Mouse (Mus musculus): Measurements from ENCODE around the gene Lrrc38. TPM values are rescaled to one million over a fixed set of nuclear protein-coding genes. Genes with fewer than 3 reads are reported as not detected.
A peak's percentile ranks its signal among the peaks of the same experiment; 100 is the strongest.

Lrrc38 gene
- total RNA-seq, 1 experiment from 2014 or later, result not detected

DNA sequence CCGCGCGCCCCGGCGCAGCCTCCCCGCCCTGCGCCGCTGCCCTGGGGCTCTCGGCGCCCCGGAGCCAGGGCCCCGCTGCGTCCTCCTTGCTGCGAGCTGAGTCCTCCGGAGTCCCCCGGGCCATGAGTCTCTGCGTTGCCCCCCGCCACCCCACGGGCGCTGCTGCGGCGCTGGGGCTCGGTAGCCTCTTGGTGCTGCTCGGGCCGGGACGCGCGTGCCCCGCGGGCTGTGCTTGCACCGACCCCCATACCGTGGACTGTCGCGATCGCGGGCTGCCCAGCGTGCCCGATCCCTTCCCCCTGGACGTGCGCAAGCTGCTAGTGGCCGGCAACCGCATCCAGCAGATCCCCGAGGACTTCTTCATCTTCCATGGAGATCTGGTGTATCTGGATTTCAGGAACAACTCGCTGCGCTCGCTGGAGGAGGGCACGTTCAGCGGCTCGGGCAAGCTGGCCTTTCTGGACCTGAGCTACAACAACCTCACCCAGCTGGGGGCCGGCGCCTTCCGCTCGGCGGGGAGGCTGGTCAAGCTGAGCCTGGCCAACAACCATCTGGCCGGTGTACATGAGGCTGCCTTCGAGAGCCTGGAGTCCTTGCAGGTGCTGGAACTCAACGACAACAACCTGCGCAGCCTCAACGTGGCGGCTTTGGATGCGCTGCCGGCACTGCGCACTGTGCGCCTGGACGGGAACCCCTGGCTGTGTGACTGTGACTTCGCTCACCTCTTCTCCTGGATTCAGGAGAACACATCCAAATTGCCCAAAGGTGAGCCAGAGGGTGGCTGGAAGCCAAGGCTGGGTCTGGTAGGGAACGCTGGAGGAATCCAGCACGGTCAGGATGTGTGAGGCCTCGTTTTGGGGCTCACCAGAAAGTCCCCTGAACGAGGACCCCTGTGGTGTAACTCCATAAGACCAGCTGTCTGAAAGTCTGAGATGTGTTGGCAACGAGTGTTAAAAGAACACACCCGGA lies 774 bp downstream of the Lrrc38 start:
- peak; percentile 4 for DNase-seq

DNA sequence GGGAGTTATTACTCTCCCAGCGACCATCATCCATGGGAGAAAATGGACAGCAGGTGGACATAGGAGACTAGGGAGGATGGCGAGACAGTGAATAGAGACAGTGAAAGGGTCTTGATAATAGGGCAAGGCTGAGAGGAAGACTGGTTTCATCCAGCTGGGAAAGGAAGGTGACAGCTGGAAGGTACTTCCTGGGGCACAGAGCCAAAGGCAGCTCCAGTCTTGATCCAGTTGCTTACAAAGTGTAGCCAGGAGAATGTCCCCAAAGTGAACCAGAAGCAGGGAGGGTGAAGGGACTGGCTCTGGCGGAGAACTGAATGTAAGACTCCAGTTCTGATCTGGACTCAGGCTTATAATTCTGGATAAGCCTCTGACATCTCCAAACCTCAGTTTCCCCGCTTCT lies 2.7 kb downstream of the Lrrc38 start:
- no peak for DNase-seq

DNA sequence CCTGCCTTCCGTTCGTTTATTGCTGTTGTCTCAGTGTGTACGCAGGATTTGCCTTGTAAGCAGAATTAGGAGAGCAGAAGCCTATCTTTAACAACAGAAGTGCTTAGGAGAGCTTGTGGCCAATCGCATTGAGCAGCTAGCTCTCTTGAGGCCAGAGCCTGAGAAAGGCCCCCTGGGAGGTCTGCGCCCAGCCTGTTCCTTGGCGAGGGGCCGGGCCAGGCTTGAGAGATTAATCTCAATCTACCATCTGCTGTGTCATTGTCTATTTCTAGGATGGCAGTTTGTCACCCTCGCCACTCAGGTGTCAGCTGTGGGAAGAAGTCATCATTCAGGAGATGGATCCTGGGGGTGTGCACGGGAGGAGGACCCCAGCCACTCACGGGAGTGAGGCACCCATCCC lies 12.0 kb downstream of the Lrrc38 start:
- DNase-seq, result no peak

DNA sequence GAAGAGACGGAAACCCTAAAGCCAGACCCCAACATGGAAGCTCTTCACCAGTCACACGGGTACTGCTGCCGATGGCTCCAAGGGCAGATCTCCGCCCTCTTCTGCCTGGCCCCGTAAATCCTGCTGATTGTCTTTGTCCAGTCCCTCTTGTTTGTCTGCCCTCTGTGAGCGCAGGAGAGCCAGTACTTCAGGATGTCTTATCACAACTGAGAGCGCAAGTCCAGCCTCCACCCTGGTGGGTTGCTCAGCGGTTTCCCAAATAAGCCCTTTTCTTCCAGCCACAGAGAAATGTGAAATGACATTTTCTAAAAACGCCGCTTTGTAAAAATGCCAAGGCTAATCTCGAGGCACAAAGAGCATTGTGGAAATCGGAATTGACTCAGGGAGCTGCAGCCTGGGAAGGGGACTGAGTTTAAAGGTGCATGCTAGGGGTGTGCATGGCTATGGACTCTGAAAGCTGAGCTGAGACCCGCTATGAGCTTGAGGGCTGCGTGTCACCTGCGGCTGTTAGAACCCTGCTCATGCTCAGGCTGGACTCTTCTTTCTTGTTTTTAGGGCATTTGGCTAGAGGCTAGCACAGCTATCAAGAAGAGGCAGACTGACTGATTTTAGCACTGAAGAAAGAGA lies 17.0 kb downstream of the Lrrc38 start:
- DNase-seq, result peak; percentile 18

DNA sequence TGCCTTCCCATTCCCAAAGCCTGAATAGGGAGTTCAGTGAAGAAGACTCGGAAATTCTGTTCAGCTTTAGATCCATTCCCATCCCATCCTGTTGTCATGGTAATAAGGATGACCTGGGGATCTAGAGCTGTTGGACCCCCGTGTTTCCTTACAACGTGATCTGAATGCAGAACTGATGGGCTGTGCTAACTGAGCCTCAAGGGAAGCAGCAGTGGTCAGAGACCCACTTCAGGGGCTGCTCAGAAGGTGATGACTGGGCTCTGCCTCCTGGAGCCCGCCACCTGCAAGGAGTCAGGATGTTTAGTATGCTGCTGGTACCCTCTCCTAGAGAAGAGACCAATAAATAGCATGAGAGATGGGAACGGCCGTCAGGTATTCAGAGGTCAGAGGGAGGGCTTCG lies 29.9 kb downstream of the Lrrc38 start:
- no peak for DNase-seq

DNA sequence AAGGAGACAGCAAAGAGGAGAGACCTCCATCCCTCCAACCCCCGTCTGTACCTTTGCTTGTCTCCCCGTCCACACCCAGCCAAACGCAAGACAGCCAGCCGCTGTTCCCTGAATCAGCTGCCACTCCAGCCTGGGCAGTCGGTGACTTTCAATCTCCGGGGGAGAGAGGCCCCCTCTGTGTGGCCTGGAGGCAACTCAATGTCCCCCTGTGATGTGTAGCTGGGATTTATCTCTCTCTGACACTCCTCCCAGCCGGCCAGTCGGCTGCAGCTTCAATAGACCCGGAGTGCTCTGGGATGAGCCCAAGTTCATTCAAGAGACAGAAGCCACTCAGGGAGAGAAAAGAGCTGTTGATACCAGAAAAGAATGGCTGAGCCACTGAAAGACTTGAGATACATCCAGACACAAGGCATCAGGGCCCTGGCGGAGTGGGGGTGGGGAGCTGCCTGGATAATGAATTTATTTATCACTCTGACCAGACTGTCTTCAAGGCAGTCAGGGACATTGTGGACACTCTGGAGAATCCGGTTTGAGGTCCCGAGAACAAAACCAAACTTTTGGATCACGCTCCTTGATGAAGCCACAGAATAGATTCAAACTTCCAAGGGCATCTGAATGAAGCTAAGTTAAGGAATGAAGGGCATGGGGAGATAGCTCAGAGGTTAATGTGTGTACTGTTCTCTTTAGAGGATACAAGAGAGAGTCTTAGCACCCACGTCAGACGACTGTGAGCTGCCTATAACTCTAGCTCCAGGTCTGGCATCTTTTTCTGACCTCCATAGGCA lies 30.6 kb downstream of the Lrrc38 start:
- DNase-seq, result no peak

DNA sequence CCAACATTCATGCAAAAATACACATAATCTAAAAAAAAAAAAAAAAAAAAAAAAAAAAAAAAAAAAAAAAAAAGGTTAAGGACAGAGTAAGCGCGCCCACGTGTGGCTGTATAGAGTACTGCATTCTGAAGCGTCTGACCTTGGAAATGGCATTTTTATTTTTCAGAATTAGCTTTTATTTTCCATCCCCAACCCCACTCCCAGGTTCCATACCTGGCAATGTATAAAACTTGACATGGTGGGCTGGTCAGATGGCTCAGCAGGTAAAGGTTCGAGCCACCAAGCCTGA lies 31.1 kb downstream of the Lrrc38 start:
- peak; percentile 18 for DNase-seq

DNA sequence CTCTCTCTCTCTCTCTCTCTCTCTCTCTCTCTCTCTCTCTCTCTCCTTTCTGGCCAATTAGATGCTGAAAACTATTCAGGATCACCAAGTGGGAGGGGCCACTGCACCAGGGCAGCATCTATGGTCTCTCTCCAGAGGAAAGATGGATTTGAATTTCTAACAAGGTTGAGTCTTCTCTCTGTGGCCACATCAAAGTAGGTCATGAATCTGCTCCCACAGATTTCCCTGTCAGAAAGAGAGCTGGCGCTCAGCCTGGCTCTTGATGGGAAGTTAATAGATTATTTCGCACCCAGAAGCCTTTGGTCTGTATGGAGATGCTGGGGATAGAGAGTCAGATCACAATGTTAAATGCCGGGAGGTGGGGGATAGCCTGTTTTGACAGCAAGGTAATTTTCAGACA lies 32.6 kb downstream of the Lrrc38 start:
- DNase-seq, result no peak

DNA sequence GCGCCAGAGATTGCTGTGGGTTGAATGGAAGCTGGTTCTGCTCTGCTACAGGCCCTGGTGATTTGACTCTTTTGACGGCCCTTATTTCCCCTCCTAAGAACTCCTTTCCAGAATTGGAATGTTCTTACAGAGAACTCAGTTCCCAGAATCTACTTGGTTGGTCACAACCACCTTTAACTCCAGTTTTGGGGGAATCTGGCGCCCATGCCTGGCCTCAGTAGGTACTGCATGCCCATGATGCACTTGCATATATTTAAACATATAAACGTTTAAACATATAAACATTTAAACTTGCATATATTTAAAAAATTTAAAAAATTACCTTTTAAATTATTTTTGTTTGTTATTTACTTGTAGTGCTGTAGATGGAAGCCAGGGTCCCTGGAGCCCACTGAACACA lies 34.1 kb downstream of the Lrrc38 start:
- no peak for DNase-seq

DNA sequence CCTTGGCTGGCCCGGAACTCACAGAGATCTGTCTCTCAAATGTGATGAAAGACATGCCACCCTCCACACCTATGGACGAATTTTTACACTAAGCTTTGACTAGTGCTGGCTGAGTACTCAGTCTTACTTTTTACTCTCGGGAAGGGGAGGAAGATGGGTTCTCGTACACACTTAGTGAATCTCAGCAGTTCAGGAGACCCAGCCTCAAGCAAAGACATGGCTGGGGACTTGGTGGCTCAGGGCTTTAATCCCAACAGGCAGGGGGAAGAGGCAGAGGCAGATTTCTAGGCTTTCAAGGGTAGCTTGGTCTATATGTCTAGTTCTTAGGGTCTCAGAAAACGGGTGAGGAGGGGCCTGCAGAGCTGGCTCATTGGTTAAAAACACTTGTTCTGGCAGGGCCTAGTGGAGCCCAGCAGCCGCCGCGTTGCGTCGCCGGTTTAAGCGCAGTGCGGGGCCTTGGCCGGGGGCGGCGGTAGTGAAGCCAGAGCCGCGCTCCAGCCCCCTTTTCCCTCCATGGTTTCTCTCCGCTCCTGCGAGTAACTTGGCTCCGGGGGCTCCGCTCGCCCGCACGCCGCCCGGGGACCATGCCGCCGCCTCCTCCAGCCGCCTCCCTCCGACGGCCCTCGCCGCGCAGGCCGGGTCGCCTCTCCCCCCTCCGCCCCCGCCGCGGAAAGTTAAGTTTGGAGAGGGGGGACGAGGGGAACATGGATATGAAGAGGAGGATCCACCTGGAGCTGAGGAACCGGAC lies 39.6 kb downstream of the Lrrc38 start:
- peak; percentile 48 for DNase-seq

DNA sequence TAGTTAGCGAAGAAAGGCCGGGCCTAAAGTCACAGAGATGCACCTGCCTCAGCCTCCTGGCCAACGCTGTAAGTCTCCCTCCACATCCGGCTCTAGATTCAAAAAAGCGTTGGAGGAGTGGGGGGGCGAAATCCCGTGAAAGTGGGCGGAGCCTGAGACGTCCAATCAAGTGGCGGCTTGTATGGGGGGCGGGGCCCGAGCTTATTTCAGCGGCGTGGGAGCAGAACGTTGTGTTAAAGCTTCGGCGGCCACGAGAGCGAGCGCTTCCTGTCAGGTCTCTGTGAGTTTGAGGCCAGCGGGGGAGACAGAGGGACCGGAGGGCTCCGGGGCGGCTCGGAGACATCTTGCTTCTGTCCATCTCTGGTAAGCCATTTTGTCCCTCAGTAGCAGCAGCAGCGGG lies 44.6 kb downstream of the Lrrc38 start, which contains the start of gene Pramel1:
Pramel1 (plus strand) TSS at position 248 of the 400 bp plus-strand sequence.
- no peak for DNase-seq

DNA sequence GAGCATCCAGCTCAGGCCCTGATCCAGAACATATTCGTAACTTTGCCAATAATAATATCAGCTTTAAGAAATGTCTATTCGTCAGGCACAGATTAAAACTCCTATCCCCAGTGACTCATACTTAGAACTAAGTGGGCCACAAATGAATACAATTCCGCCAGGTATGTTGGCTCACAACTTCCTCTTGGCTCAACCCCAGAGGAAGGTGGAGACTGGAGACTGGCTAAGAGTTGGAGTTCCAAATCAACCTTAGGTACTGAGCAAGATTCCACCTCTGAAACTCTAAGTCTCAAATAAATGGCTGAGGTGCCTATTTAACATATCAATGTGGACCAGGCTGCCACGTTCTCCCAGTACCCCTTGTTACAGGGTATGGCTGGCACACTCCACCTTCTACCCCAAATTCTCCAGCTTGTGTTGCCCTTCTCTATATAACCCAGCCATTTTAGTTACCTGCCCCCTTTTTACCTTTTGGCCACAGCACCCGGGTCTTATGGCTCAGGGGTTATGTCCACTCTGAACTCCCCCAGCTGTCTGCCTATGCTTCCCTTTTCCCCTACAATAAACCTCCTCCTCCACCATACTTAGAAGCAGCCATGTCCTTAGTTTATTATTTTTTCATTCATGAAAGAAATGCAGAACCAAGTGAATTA lies 62.1 kb downstream of the Lrrc38 start:
- DNase-seq, result no peak

DNA sequence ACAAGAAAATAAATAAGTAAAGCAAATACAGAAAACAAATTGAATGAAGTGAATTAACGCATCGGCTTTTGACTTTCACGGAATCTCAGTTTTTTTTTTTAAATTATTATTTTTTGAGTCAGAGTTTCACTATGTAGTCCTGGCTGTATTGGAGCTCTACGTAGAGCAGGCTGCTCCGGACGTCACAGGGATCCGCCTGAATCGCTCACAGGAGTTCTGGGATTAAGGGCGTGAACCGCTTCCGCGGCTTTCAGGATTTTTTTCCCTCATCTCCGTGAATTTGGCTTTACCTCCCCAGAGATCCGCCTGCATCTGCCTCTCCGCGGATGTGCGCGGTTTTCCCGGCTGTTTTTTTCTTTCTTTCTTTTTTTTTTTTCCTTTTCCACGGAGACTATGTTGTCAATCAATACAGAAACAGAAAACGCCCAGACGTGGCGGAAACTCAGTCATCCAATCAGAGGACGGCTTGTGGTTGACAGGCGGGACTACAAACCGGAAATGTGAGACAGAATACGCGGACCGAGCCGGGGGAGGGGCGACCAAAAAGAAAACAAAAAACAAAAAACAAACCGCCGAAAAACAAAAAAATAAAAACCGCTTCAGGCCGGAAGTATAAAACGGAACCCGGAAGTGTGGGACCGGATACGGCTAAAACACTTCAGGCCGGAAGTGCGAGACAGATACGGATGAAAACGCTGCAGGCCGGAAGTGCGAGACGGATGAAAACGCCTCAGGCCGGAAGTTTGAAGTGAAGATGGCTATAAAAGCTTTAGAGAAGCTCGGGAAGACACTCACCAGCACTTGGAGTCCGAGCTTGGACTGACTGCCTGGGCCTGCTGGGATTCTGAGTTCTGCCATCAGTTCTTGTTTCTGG lies 62.9 kb downstream of the Lrrc38 start, which contains the start of gene Pramef8:
Pramef8 (plus strand) TSS at position 208 of the 874 bp plus-strand sequence.
- peak; percentile 82 for DNase-seq

DNA sequence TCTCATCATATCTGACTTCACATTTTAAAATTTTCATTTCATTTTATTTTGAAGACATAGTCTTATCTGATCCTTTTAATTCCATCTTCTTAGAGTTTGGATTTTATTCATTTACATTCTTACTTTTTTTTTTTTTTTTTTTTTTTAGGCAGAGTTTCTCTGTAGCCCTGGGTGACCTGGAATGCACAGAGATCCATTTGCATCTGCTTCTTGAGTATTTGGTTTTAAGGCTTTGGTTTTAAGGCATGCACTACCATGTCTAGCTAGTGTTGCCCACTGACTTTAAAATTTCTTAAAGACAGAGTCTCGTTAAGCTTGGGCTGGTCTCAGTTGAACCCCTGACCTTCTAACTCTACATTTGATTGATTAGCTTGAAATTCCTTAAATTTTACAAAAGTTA lies 64.1 kb downstream of the Lrrc38 start:
- DNase-seq, result no peak

DNA sequence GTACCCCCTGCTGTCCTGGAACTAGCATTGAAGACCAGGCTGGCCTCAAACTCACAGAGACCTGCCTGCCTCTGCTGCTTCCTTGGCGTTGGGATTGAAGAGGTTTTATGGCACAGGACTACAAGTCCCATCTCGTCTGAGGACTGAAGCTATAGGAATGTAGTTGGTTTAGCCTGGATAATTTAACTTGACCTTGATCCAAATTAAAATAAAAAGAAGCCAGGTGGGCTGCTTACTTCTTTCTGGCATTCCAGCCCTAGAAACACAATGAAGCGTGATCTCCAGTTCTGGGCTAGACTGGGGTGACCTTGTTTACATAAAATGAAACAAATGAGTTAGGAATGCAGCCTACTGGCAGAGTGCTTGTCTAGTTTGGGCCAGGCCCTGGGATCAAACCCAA lies 64.6 kb downstream of the Lrrc38 start:
- no peak for DNase-seq

Other genes with a start within 250 kb of the Lrrc38 start
- 32.4 and 32.5 TPM in 2 replicates for gene Prdm2, start 136.8 kb upstream of the Lrrc38 start, total RNA-seq (2021)
- gene Pdpn, start 50.2 kb upstream of the Lrrc38 start, total RNA-seq (2021), result 2.8 and 4.1 TPM in 2 replicates
- gene Pramel1, start 44.7 kb downstream of the Lrrc38 start, total RNA-seq (2021), result not detected in 2 replicates
- 11.6 and 13.0 TPM in 2 replicates for gene Pramef8, start 62.7 kb downstream of the Lrrc38 start, total RNA-seq (2021)
- gene Oog4, start 100.6 kb downstream of the Lrrc38 start, total RNA-seq (2021), result not detected in 2 replicates
- not detected in 2 replicates for gene Gm13043, start 161.6 kb downstream of the Lrrc38 start, total RNA-seq (2021)
- gene Gm13040, start 186.2 kb downstream of the Lrrc38 start, total RNA-seq (2021), result not detected in 2 replicates
- gene BC080695, start 201.9 kb downstream of the Lrrc38 start, total RNA-seq (2021), result not detected in 2 replicates
- not detected in 2 replicates for gene Gm13057, start 202.0 kb downstream of the Lrrc38 start, total RNA-seq (2021)